Mouse (Mus musculus): ENCODE results near the gene Mapk6.

GRCm38 (mm10) chr9:75409852-75410378 lies at the start of gene Mapk6:
- peak in 1 of 2 experiments; percentile 48; a peak in 2 of 4 replicates for TF ChIP-seq EP300 (IDR thresholded peaks at IDR 0.05; ENCODE audit: low read depth in 1 of 2, low read length in 2 of 2)
- 0 out of 6 replicates have a peak, but pooled peaks of 1 of the 3 experiments have one; percentile 0 for TF ChIP-seq CTCF (IDR thresholded peaks at IDR 0.05 in 2 of 3, conservative IDR thresholded peaks at IDR 0.05 in 1 of 3; ENCODE audit: control insufficient read depth in 1 of 3, insufficient read depth in 1 of 3, low read depth in 2 of 3, low read length in 3 of 3, poor library complexity in 1 of 3, severe bottlenecking in 1 of 3)
- peak; percentile 55 to 83; a peak in 3 of 4 replicates for TF ChIP-seq POLR2A (IDR thresholded peaks at IDR 0.05; ENCODE audit: control insufficient read depth in 1 of 2, insufficient read depth in 1 of 2, low read depth in 1 of 2, low read length in 2 of 2, poor library complexity in 1 of 2)
- TF ChIP-seq TAL1 (IDR thresholded peaks at IDR 0.05; ENCODE audit: low read length): no peak
- peak; percentile 0; the same call in 1 of the 2 replicates for TF ChIP-seq ZC3H11A (IDR thresholded peaks at IDR 0.05; ENCODE audit: low read depth, low read length)
- peak; percentile 25; the same call in 1 of the 2 replicates for TF ChIP-seq TBP (IDR thresholded peaks at IDR 0.05; ENCODE audit: low read depth, low read length)
